Mouse (Mus musculus) ZHBTc4 (cell line): ENCODE results near the gene Pax3.

ENCODE experiments used
- DNase-seq: peaks from one replicate; pipeline ENCODE4 v3.0.0-alpha.2; 2011; ENCODE audit warnings: low read depth, low spot score

Gene Pax3

DNA sequence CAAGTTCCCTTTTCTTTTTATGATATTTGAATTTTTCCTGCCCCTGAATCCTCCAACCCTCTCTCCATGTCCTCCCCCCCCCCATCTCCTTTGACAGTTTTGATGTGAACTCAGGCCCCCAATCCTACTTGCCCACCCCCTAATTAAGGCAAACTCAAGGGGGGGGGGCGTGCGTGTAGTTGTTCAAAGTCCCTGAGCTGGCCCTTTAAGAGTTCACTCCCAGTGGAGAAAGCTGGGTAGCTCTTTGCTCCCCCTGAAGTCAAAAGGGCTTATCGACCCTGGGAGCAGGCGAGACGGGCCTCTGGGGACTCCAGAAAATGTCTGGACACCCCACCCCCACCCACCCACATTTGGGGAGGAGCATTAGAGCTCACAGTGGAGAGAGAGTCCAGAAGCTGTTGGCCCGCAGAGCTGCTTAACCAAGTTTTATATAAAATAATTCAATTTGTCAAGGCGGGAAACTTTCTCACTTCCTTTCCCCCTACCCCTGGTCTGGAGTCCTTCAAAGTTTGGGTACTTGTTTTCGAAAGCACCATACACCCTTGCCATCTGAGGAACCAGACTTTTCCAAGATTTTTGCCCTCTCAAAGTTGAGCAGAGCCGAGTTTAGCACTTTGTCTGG lies 1.5 kb upstream of the Pax3 start:
- DNase-seq = no peak

- DNase-seq = no peak
These were observed 659 bp upstream of the Pax3 start for GRCm38 (mm10) chr1:78197351-78198234.

- peak; percentile 60 for DNase-seq
These were observed 892 bp downstream of the Pax3 start for GRCm38 (mm10) chr1:78195771-78196712.

- DNase-seq = peak; percentile 23
These were observed 1.8 kb downstream of the Pax3 start for GRCm38 (mm10) chr1:78195145-78195544.

- DNase-seq = no peak
These were observed 2.4 kb downstream of the Pax3 start for GRCm38 (mm10) chr1:78194381-78195047.

- DNase-seq = no peak
These were observed 3.4 kb downstream of the Pax3 start for GRCm38 (mm10) chr1:78193465-78193991.

DNA sequence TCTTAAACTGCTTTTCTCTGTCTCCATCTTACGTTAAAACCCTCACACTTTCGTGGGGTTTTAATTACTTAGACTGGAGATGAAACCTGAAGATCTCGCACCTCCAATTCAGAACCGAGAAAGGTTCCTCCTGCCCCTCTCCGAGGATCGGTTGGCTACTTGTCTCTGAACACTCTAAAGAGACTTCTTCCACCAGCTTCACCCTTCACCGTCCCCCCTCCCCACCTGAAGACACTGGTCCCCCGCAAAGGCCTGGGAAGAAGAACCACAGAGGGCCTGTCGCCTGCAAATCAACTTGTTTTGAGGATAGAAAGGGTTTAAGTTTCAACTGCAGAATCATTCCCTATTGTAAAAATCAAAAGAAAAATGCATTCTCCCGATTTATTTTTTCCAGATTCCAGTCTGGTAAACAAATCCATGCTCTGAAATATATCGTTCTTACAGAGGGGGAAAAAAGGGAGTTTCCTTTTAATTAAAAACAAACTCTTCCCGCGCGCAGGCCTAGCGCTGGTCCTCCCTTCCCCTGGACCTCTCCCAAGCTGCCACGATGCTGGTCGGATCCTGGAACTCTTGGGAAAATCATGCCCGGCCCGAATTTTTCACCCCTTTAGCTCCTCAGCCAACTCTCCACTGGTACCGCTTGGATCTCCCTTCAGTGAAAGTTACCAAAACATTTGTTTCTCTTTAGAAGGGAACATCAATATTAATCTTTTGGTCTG lies 4.0 kb downstream of the Pax3 start:
- DNase-seq = no peak

- DNase-seq = no peak
These were observed 4.7 kb downstream of the Pax3 start for GRCm38 (mm10) chr1:78192217-78192735.

DNA sequence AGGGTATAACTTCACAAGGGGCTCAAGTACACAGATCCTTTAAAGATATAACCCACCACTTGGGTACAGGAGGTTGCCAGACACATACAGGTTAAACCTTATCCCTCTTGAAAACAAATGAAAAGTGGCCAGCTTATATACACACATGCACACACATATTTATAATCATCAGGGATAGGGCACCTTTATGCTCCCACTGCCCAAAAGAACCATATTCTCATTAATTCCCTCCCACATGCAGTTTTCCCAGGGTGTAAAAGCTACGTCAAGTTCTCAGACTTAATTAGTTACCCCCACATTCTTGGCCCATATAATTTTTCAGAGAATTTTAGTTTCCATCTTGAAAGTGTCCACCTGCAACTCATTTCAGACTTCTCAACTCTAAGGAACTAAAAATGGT lies 5.2 kb downstream of the Pax3 start:
- no peak for DNase-seq

DNA sequence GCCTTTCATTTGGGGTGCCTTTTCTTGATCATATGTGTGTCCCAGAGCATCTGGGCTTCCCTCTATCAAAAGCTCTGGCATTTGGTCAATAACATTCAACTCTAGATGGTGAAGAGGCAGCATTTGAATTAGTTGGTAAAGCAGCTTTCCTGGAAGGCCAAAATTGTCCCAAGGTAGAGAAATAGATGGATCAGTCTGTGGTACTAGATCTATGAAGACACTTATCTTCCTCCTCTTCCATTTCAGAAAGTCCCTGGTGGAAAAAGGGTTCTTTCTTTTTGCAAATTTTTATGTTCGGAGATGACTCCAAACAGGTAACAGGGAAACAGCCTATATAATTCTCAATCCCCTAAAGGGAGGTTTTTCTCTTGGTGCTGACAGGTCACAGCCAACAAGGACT lies 5.6 kb downstream of the Pax3 start:
- no peak for DNase-seq

DNA sequence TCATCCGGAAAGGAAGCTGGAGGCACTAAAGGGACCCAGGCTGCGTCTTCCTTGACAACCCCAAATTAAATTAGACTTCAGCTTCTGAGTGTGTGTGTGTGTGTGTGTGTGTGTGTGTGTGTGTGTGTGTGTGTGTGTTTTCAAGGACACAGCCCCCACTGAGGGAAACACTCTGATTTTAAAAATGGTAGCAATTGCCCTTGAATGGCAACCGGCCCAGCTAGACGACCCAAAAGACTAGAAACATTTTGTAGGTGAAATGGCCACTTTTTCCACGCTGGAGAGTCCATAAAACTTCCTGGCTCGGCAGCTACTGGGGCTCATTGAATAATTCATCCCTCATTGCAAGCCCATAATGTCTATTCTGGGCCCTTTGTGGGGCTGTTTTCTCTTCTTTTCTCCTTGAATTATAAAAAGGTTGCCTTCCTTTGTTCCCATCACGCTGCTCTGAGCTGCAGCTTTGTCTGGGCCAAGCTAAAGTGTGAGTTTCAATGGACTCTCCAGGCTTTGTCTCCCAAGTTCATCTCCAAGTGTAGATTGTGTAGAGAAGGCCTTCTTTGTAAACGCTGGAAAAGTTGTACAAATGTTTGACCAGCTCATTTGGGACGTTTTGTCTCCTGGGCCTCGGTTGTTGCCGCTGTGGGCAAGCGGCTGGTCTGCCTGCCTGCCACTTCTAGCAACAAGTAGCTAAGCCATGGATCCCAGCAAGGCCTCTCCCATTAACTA lies 6.4 kb downstream of the Pax3 start:
- peak; percentile 22 for DNase-seq

- DNase-seq = peak; percentile 70
These were observed 7.2 kb downstream of the Pax3 start for GRCm38 (mm10) chr1:78189501-78190345.

GRCm38 (mm10) chr1:78189016-78189415 lies 7.9 kb downstream of the Pax3 start:
- DNase-seq = no peak

- DNase-seq = no peak
These were observed 8.6 kb downstream of the Pax3 start for GRCm38 (mm10) chr1:78188299-78188698.

DNA sequence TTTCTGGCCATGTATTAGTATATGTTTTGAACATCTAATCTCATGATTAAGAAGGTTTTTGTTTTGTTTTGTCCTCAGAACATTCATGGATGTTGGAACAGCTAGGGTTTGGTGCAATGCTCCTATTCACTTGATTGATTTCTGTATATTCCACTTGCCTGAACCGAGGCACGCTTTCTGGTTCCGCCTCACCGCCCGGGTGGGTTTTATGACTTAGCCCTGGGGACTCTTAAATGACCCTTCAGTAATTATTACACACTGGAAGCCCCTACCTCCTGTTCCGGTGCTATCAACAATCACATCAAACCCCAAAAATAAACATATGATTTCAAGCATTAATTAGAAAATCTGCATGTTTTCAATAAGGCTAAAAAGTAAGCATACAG lies 9.2 kb downstream of the Pax3 start:
- no peak for DNase-seq

- no peak for DNase-seq
These were observed 9.7 kb downstream of the Pax3 start for GRCm38 (mm10) chr1:78187122-78187787.

- no peak for DNase-seq
These were observed 14.0 kb downstream of the Pax3 start for GRCm38 (mm10) chr1:78182954-78183353.

GRCm38 (mm10) chr1:78181882-78182281 lies 15.1 kb downstream of the Pax3 start:
- no peak for DNase-seq
